Mouse (Mus musculus): ENCODE results near the gene Atp6v0e.

GRCm38 (mm10) chr17:26628479-26628878 is 34.6 kb upstream of the Atp6v0e start:
- TF ChIP-seq GATA1 (IDR thresholded peaks at IDR 0.05; ENCODE audit: low read length): no peak
- TF ChIP-seq TAL1 (IDR thresholded peaks at IDR 0.05; ENCODE audit: low read length): no peak

All from erythroblast, embryonic 14.5 days (primary cell).